Mouse (Mus musculus) liver, postnatal 0 days (tissue): ENCODE results near the gene Slc7a7.

Source experiments
- CTCF ChIP-seq: sonication (generic); IDR thresholded peaks from 2 replicates; pipeline ENCODE4 v1.5.1; 2016; ENCODE audit warnings: antibody characterized with exemption, low read depth
- EP300 ChIP-seq: IDR thresholded peaks from 2 replicates; pipeline ENCODE4 v1.6.1; 2016; ENCODE audit warnings: antibody characterized with exemption, low read depth, mild to moderate bottlenecking

DNA sequence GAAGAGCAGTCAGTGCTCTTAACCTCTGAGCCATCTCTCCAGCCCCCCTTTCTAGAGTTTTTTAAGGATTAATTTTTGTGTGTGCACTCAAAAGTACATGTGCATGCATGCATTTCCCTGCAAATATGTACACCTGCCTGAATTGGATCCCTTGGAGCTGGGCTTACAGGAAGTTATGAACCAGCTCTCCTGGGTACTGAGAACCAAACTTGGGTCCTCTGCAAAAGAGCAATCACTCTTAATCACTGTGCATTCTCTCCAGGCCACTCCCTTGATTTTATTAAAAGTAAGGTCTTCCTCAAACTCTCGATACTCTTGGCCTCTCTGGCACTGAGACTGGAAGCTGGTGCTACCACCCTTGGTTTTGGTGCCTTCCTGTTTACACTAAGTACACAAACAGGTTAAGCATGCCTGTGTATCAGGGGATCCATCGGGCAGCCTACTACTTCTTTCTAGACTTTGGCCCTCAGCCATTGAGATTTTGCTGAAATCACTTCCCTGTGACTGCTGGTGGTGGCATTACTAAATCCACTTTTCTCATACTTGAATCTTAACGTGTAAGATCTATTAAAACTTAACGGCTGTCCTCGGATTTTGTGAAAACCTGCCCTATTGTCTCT lies 52.4 kb downstream of the Slc7a7 start:
- TF ChIP-seq CTCF (no peak), EP300 (no peak)
